Mouse (Mus musculus) MEL (cell line): ENCODE measurements around the gene Fbxl19. TPM values are rescaled to one million over a fixed set of nuclear protein-coding genes. Genes with fewer than 3 reads are reported as not detected.

Experiments
- DNase-seq: peaks from one replicate; pipeline ENCODE4 v3.0.0; 2011; ENCODE audit warnings: low read depth, low spot score
- H3K27ac ChIP-seq: 2 replicates; pipeline ENCODE4 v1.5.1; 2012; ENCODE audit warnings: low read depth, mild to moderate bottlenecking, control low read depth, low read length, moderate library complexity; ENCODE audit not compliant: control insufficient read depth
- H3K27me3 ChIP-seq, 2 experiments: fragments of 150-350 bp in 1 of 2; sonication (generic) in 1 of 2; 2 replicates each; pipeline ENCODE4 v1.6.1; 2012; ENCODE audit warnings: low read length in 2 of 2, mild to moderate bottlenecking in 2 of 2, improper control_type of control experiment in 1 of 2, moderate library complexity in 1 of 2; ENCODE audit not compliant: insufficient read depth in 2 of 2, control insufficient read depth in 1 of 2
- H3K36me3 ChIP-seq, 2 experiments: 2 replicates each; pipeline ENCODE4 v1.6.1; 2012 to 2014; ENCODE audit warnings: low read length in 2 of 2, improper control_type of control experiment in 1 of 2, inconsistent platforms in 1 of 2, mild to moderate bottlenecking in 1 of 2; ENCODE audit not compliant: insufficient read depth in 2 of 2, control insufficient read depth in 1 of 2
- H3K4me1 ChIP-seq, 2 experiments: fragments of 150-350 bp in 1 of 2; sonication (generic) in 1 of 2; 2 replicates each; pipeline ENCODE4 v1.6.1; 2012; ENCODE audit warnings: low read length in 2 of 2, improper control_type of control experiment in 1 of 2, mild to moderate bottlenecking in 1 of 2; ENCODE audit not compliant: insufficient read depth in 2 of 2, control insufficient read depth in 1 of 2
- H3K4me3 ChIP-seq, 2 experiments: fragments of 150-350 bp in 1 of 2; sonication (generic) in 1 of 2; 2 replicates each; pipeline ENCODE4 v1.5.1; 2012; ENCODE audit warnings: low read depth in 2 of 2, low read length in 2 of 2, mild to moderate bottlenecking in 2 of 2, moderate library complexity in 2 of 2, control low read depth in 1 of 2, improper control_type of control experiment in 1 of 2; ENCODE audit not compliant: control insufficient read depth in 1 of 2, insufficient read depth in 1 of 2
- H3K79me2 ChIP-seq: 2 replicates; pipeline ENCODE4 v1.6.1; 2012; ENCODE audit warnings: mild to moderate bottlenecking, low read length, moderate library complexity; ENCODE audit not compliant: control insufficient read depth, poor library complexity, insufficient read depth
- H3K9ac ChIP-seq: 2 replicates; pipeline ENCODE4 v1.6.1; 2012; ENCODE audit warnings: low read depth, mild to moderate bottlenecking, control low read depth, low read length, moderate library complexity; ENCODE audit not compliant: control insufficient read depth, poor library complexity, severe bottlenecking
- H3K9me3 ChIP-seq: fragments of 150-350 bp; sonication (generic); replicated peaks from 2 replicates; pipeline ENCODE4 v1.6.1; 2012; ENCODE audit warnings: mild to moderate bottlenecking, low read length, improper control_type of control experiment, moderate library complexity; ENCODE audit not compliant: insufficient read depth
- BHLHE40 ChIP-seq: IDR thresholded peaks from 2 replicates; pipeline ENCODE4 v1.6.1; 2012; ENCODE audit warnings: low read depth, mild to moderate bottlenecking, inconsistent platforms, low read length, improper control_type of control experiment, borderline replicate concordance
- CHD1 ChIP-seq: IDR thresholded peaks from 2 replicates; pipeline ENCODE4 v1.6.1; 2012; ENCODE audit warnings: low read depth, mild to moderate bottlenecking, inconsistent platforms, low read length, improper control_type of control experiment
- CHD2 ChIP-seq: IDR thresholded peaks from 2 replicates; pipeline ENCODE4 v1.6.1; 2011; ENCODE audit warnings: low read length, improper control_type of control experiment
- CTCF ChIP-seq, 3 experiments: IDR thresholded peaks in 2 of 3; conservative IDR thresholded peaks in 1 of 3; 2 replicates each; pipeline ENCODE4 v1.5.1; 2011 to 2012; ENCODE audit warnings: low read length in 3 of 3, low read depth in 2 of 3, mild to moderate bottlenecking in 2 of 3, improper control_type of control experiment in 1 of 3, inconsistent platforms in 1 of 3, mixed read lengths in 1 of 3, moderate library complexity in 1 of 3; ENCODE audit not compliant: control insufficient read depth in 1 of 3, insufficient read depth in 1 of 3, poor library complexity in 1 of 3, severe bottlenecking in 1 of 3
- E2F4 ChIP-seq: IDR thresholded peaks from 2 replicates; pipeline ENCODE4 v1.6.1; 2011; ENCODE audit warnings: low read depth, low read length, improper control_type of control experiment, borderline replicate concordance
- ELF1 ChIP-seq: IDR thresholded peaks from 2 replicates; pipeline ENCODE4 v1.6.1; 2014; ENCODE audit warnings: low read depth, mild to moderate bottlenecking, inconsistent platforms, low read length, improper control_type of control experiment, moderate library complexity
- EP300 ChIP-seq, 2 experiments: IDR thresholded peaks; 2 replicates each; pipeline ENCODE4 v1.6.1; 2011; ENCODE audit warnings: improper control_type of control experiment in 2 of 2, low read length in 2 of 2, low read depth in 1 of 2, mild to moderate bottlenecking in 1 of 2
- ETS1 ChIP-seq: IDR thresholded peaks from 2 replicates; pipeline ENCODE4 v1.6.1; 2012; ENCODE audit warnings: low read depth, mild to moderate bottlenecking, inconsistent platforms, low read length, improper control_type of control experiment, moderate library complexity
- GABPA ChIP-seq: IDR thresholded peaks from 2 replicates; pipeline ENCODE4 v1.6.1; 2012; ENCODE audit warnings: low read depth, mild to moderate bottlenecking, inconsistent platforms, low read length, improper control_type of control experiment, moderate library complexity
- HCFC1 ChIP-seq: IDR thresholded peaks from 2 replicates; pipeline ENCODE4 v1.6.1; 2012; ENCODE audit warnings: low read depth, mild to moderate bottlenecking, inconsistent platforms, low read length, improper control_type of control experiment, moderate library complexity
- JUND ChIP-seq: IDR thresholded peaks from 2 replicates; pipeline ENCODE4 v1.6.1; 2011; ENCODE audit warnings: low read depth, mild to moderate bottlenecking, improper control_type of control experiment, low read length
- MAFK ChIP-seq: IDR thresholded peaks from 2 replicates; pipeline ENCODE4 v1.6.1; 2011; ENCODE audit warnings: low read depth, mild to moderate bottlenecking, low read length, improper control_type of control experiment, borderline replicate concordance
- MAX ChIP-seq: IDR thresholded peaks from 2 replicates; pipeline ENCODE4 v1.6.1; 2011; ENCODE audit warnings: low read length, improper control_type of control experiment
- MAZ ChIP-seq: IDR thresholded peaks from 2 replicates; pipeline ENCODE4 v1.6.1; 2012; ENCODE audit warnings: low read depth, mild to moderate bottlenecking, inconsistent platforms, low read length, improper control_type of control experiment
- MEF2A ChIP-seq: IDR thresholded peaks from 2 replicates; pipeline ENCODE4 v1.6.1; 2014; ENCODE audit warnings: low read depth, mild to moderate bottlenecking, inconsistent platforms, low read length, improper control_type of control experiment; ENCODE audit not compliant: poor library complexity, insufficient replicate concordance, severe bottlenecking; ENCODE audit errors: extremely low read depth
- MXI1 ChIP-seq: IDR thresholded peaks from 2 replicates; pipeline ENCODE4 v1.6.1; 2011; ENCODE audit warnings: mild to moderate bottlenecking, low read depth, low read length, improper control_type of control experiment
- MYB ChIP-seq: IDR thresholded peaks from 2 replicates; pipeline ENCODE4 v1.6.1; 2011; ENCODE audit warnings: mild to moderate bottlenecking, low read depth, low read length, improper control_type of control experiment
- MYC ChIP-seq: IDR thresholded peaks from 2 replicates; pipeline ENCODE4 v1.6.1; 2011; ENCODE audit warnings: low read depth, mild to moderate bottlenecking, low read length, improper control_type of control experiment, moderate library complexity
- NELFE ChIP-seq: IDR thresholded peaks from 2 replicates; pipeline ENCODE4 v1.6.1; 2011; ENCODE audit warnings: low read depth, low read length, improper control_type of control experiment
- NRF1 ChIP-seq: IDR thresholded peaks from 2 replicates; pipeline ENCODE4 v1.6.1; 2014; ENCODE audit warnings: low read depth, mild to moderate bottlenecking, inconsistent platforms, low read length, improper control_type of control experiment, moderate library complexity; ENCODE audit not compliant: poor library complexity, insufficient read depth, severe bottlenecking
- POLR2AphosphoS2 ChIP-seq: IDR thresholded peaks from 2 replicates; pipeline ENCODE4 v1.6.1; 2011; ENCODE audit warnings: low read length, improper control_type of control experiment
- POLR2AphosphoS5 ChIP-seq: IDR thresholded peaks from 2 replicates; pipeline ENCODE4 v1.6.1; 2012; ENCODE audit warnings: low read depth, borderline replicate concordance, mild to moderate bottlenecking, inconsistent platforms, low read length, moderate library complexity, mixed read lengths
- RAD21 ChIP-seq: IDR thresholded peaks from 2 replicates; pipeline ENCODE4 v1.6.1; 2011; ENCODE audit warnings: mild to moderate bottlenecking, low read depth, low read length, improper control_type of control experiment
- RCOR1 ChIP-seq: IDR thresholded peaks from 2 replicates; pipeline ENCODE4 v1.6.1; 2012; ENCODE audit warnings: low read depth, mild to moderate bottlenecking, inconsistent platforms, low read length, improper control_type of control experiment
- SIN3A ChIP-seq: IDR thresholded peaks from 2 replicates; pipeline ENCODE4 v1.6.1; 2012; ENCODE audit warnings: low read length, improper control_type of control experiment, inconsistent platforms
- SMC3 ChIP-seq: IDR thresholded peaks from 2 replicates; pipeline ENCODE4 v1.6.1; 2011; ENCODE audit warnings: low read depth, low read length, improper control_type of control experiment
- TAL1 ChIP-seq: IDR thresholded peaks from 2 replicates; pipeline ENCODE4 v1.6.1; 2012; ENCODE audit warnings: mild to moderate bottlenecking, inconsistent platforms, low read length, moderate library complexity, mixed read lengths
- TBP ChIP-seq: IDR thresholded peaks from 2 replicates; pipeline ENCODE4 v1.8.0; 2011; ENCODE audit warnings: low read depth, low read length, improper control_type of control experiment
- TCF12 ChIP-seq: IDR thresholded peaks from 2 replicates; pipeline ENCODE4 v1.6.1; 2014; ENCODE audit warnings: low read depth, mild to moderate bottlenecking, inconsistent platforms, low read length, improper control_type of control experiment, moderate library complexity
- UBTF ChIP-seq: IDR thresholded peaks from 2 replicates; pipeline ENCODE4 v1.6.1; 2012; ENCODE audit warnings: low read depth, mild to moderate bottlenecking, inconsistent platforms, low read length, improper control_type of control experiment, moderate library complexity, borderline replicate concordance; ENCODE audit not compliant: insufficient read depth
- USF2 ChIP-seq, 2 experiments: IDR thresholded peaks; 2 replicates each; pipeline ENCODE4 v1.6.1; 2011 to 2012; ENCODE audit warnings: improper control_type of control experiment in 2 of 2, low read length in 2 of 2, borderline replicate concordance in 1 of 2, inconsistent platforms in 1 of 2, low read depth in 1 of 2, mild to moderate bottlenecking in 1 of 2; ENCODE audit not compliant: insufficient read depth in 1 of 2
- ZC3H11A ChIP-seq: IDR thresholded peaks from 2 replicates; pipeline ENCODE4 v1.6.1; 2012; ENCODE audit warnings: low read depth, mild to moderate bottlenecking, inconsistent platforms, low read length, improper control_type of control experiment
- ZKSCAN1 ChIP-seq: IDR thresholded peaks from 2 replicates; pipeline ENCODE4 v1.6.1; 2012; ENCODE audit warnings: low read depth, mild to moderate bottlenecking, inconsistent platforms, low read length, improper control_type of control experiment, moderate library complexity
- ZMIZ1 ChIP-seq: IDR thresholded peaks from 2 replicates; pipeline ENCODE4 v1.6.1; 2012; ENCODE audit warnings: low read depth, mild to moderate bottlenecking, inconsistent platforms, low read length, improper control_type of control experiment, moderate library complexity
- ZNF384 ChIP-seq: IDR thresholded peaks from 2 replicates; pipeline ENCODE4 v1.6.1; 2012; ENCODE audit warnings: low read depth, mild to moderate bottlenecking, inconsistent platforms, low read length, improper control_type of control experiment
- polyA plus RNA-seq, 2 experiments: library from polyadenylated mRNA; stranded (reverse) in 1 of 2; unstranded in 1 of 2; fragments of >175 nt in 1 of 2; fragments of >200 nt in 1 of 2; gene quantifications; 2 replicates each; pipeline versions ENCODE4 v1.2.1 to v1.2.4; 2012; ENCODE audit warnings: low replicate concordance in 2 of 2, low read depth in 1 of 2; ENCODE audit not compliant: insufficient read length in 2 of 2, insufficient read depth in 1 of 2, missing spikeins in 1 of 2
- total RNA-seq: library from RNA; depleted of rRNA; stranded (reverse); fragments of 300-350 nt; gene quantifications from 2 replicates; pipeline ENCODE4 v1.2.3, GENCODE M21; 2012; rRNA removed

Fbxl19 gene
- total RNA-seq (37.7 and 46.7 TPM in 2 replicates), polyA plus RNA-seq (10 to 100 TPM in 1 of 2 experiments, not detected in 1; 58.3 TPM)

GRCm38 (mm10) chr7:127744366-127745045 lies at the start of gene Fbxl19:
Gene Fbxl19, plus strand, starts transcription at chr7:127744543.
- Histone ChIP-seq H3K36me3 (peaks cover 0 to 6% of the 10 kb centered on the region in 2 experiments; a peak in 1 of 4 replicates), H3K27ac (peak within 1 kb of the TSS; percentile 72), H3K79me2 (peaks cover 2% of the 10 kb centered on the region; the same call in 1 of the 2 replicates), H3K4me3 (peak within 1 kb of the TSS; percentile 70 to 72), H3K9ac (peak within 1 kb of the TSS; percentile 72), H3K9me3 (no peaks in the 10 kb centered on the region), H3K27me3 (no peaks in the 10 kb centered on the region), H3K4me1 (peaks cover 0 to 8% of the 10 kb centered on the region in 2 experiments; a peak in 1 of 4 replicates)
- peak; percentile 90 for DNase-seq
- no peak; the same call in 1 of the 2 replicates for TF ChIP-seq MXI1
- TF ChIP-seq USF2 (IDR thresholded peaks at IDR 0.05; ENCODE audit: borderline replicate concordance in 1 of 2, insufficient read depth in 1 of 2, low read depth in 1 of 2, low read length in 2 of 2): no peak
- no peak for TF ChIP-seq GABPA
- TF ChIP-seq TAL1: no peak
- no peak for TF ChIP-seq TBP
- no peak for TF ChIP-seq EP300 (IDR thresholded peaks at IDR 0.05; ENCODE audit: low read depth in 1 of 2, low read length in 2 of 2)
- no peak for TF ChIP-seq ZMIZ1
- TF ChIP-seq HCFC1: peak; percentile 53; the same call in 1 of the 2 replicates
- no peak; the same call in 1 of the 2 replicates for TF ChIP-seq ZC3H11A
- TF ChIP-seq NRF1: no peak
- no peak; the same call in 1 of the 2 replicates for TF ChIP-seq MAX
- TF ChIP-seq ELF1: no peak
- no peak for TF ChIP-seq JUND
- no peak; the same call in 1 of the 2 replicates for TF ChIP-seq MYC
- peak; percentile 90 for TF ChIP-seq MAZ
- TF ChIP-seq SIN3A: 0 out of 2 replicates have a peak, but pooled peaks have one; percentile 22
- no peak for TF ChIP-seq ETS1
- no peak for TF ChIP-seq ZNF384
- no peak for TF ChIP-seq CHD1
- TF ChIP-seq RAD21: peak; percentile 53
- TF ChIP-seq SMC3: peak; percentile 69
- no peak for TF ChIP-seq TCF12
- no peak for TF ChIP-seq POLR2AphosphoS5
- no peak; the same call in 1 of the 2 replicates for TF ChIP-seq ZKSCAN1
- no peak for TF ChIP-seq E2F4
- no peak for TF ChIP-seq POLR2AphosphoS2
- TF ChIP-seq CHD2: no peak
- no peak for TF ChIP-seq MYB
- TF ChIP-seq NELFE: no peak; the same call in 1 of the 2 replicates
- TF ChIP-seq RCOR1: no peak
- TF ChIP-seq UBTF: no peak
- TF ChIP-seq BHLHE40: no peak
- peak; percentile 61 to 73 (median 73) for TF ChIP-seq CTCF (IDR thresholded peaks at IDR 0.05 in 2 of 3, conservative IDR thresholded peaks at IDR 0.05 in 1 of 3; ENCODE audit: control insufficient read depth in 1 of 3, insufficient read depth in 1 of 3, low read depth in 2 of 3, low read length in 3 of 3, poor library complexity in 1 of 3, severe bottlenecking in 1 of 3)
- no peak for TF ChIP-seq MEF2A
- TF ChIP-seq MAFK: no peak
